8 mouse cellular contexts compared by ENCODE assay signal in genomic region chr9:114389905-114390748, GRCm38 (mm10). TPM values are rescaled to one million over a fixed set of nuclear protein-coding genes. Genes with fewer than 3 reads are reported as not detected.
DNase-seq lines count a peak whose midpoint lies in the region; ATAC-seq and TF ChIP-seq lines count a peak whose summit lies in the region.

TSS of gene Crtap (minus strand) at chr9:114390675.

- peak; percentile 72 for ATAC-seq in G1E (ENCODE audit: extremely low read depth, insufficient number of reproducible peaks, low FRiP score, poor library complexity, severe bottlenecking)
- ATAC-seq in heart, embryonic 15.5 days (replicated peaks; ENCODE audit: insufficient number of reproducible peaks, insufficient read depth, low FRiP score, low read depth): peak; percentile 79
- ATAC-seq in lung, embryonic 16.5 days (ENCODE audit: low read depth): peak; percentile 88

- TF ChIP-seq CTCF in G1E (IDR thresholded peaks at IDR 0.05; ENCODE audit: low read depth, low read length): no peak

- peak; percentile 76 for DNase-seq in G1E (ENCODE audit: low spot score)
- DNase-seq in brain, adult 2 months (ENCODE audit: low read depth, low spot score): peak; percentile 71
- DNase-seq in forebrain, embryonic 10.5 days (ENCODE audit: extremely low spot score, low spot score): peak; percentile 80
- DNase-seq in kidney, postnatal 10 days: peak; percentile 80
- DNase-seq in ovary, adult 18-20 months (ENCODE audit: low spot score): peak; percentile 67
- DNase-seq in thymus, postnatal 4 days: peak; percentile 87

- H3K36me3 ChIP-seq in G1E (replicated peaks): peaks cover 34% of the 10 kb centered on the region
- H3K36me3 ChIP-seq in forebrain, embryonic 10.5 days (replicated peaks): no peaks in the 10 kb centered on the region; the same call in 1 of the 2 replicates
- H3K36me3 ChIP-seq in heart, embryonic 15.5 days: peaks cover 4% of the 10 kb centered on the region; the same call in 1 of the 2 replicates
- H3K36me3 ChIP-seq in lung, embryonic 16.5 days (ENCODE audit: control insufficient read depth, insufficient read depth, low read length): no peaks in the 10 kb centered on the region; the same call in 1 of the 2 replicates

- H3K4me1 ChIP-seq in G1E (ENCODE audit: insufficient read depth, low read depth, low read length): peaks cover 36% of the 10 kb centered on the region
- H3K4me1 ChIP-seq in forebrain, embryonic 10.5 days: peaks cover 14% of the 10 kb centered on the region
- H3K4me1 ChIP-seq in heart, embryonic 15.5 days (replicated peaks): peaks cover 36% of the 10 kb centered on the region
- peaks cover 24% of the 10 kb centered on the region for H3K4me1 ChIP-seq in lung, embryonic 16.5 days (replicated peaks; ENCODE audit: control insufficient read depth, insufficient read depth, low read length)

- WGBS in forebrain, embryonic 10.5 days: under 1% methylated on average over 96 of the region's 96 CpGs
- under 1% methylated on average over 89 of the region's 96 CpGs for WGBS in heart, embryonic 15.5 days
- WGBS in lung, embryonic 16.5 days: 2% methylated on average over 66 of the region's 96 CpGs

- H3K27me3 ChIP-seq in G1E (ENCODE audit: insufficient read depth, low read length): no peaks in the 10 kb centered on the region
- H3K27me3 ChIP-seq in forebrain, embryonic 10.5 days (ENCODE audit: poor library complexity, severe bottlenecking): 0 out of 2 replicates have a peak, but pooled peaks cover 8% of the 10 kb centered on the region
- no peaks in the 10 kb centered on the region for H3K27me3 ChIP-seq in heart, embryonic 15.5 days
- no peaks in the 10 kb centered on the region for H3K27me3 ChIP-seq in lung, embryonic 16.5 days (ENCODE audit: control insufficient read depth, insufficient read depth, low read depth, low read length)

- H3K4me2 ChIP-seq in heart, embryonic 15.5 days: peak within 1 kb of the TSS; percentile 92
- peak within 1 kb of the TSS; percentile 59 for H3K4me2 ChIP-seq in lung, embryonic 16.5 days (ENCODE audit: low read depth, low read length)

- H3K4me3 ChIP-seq in G1E (ENCODE audit: low read depth, low read length): peak within 1 kb of the TSS; percentile 94
- H3K4me3 ChIP-seq in forebrain, embryonic 10.5 days: peak within 1 kb of the TSS; percentile 65
- H3K4me3 ChIP-seq in heart, embryonic 15.5 days: peak within 1 kb of the TSS; percentile 64
- H3K4me3 ChIP-seq in lung, embryonic 16.5 days (ENCODE audit: low read length): peak within 1 kb of the TSS; percentile 72

- H3K9me3 ChIP-seq in G1E (replicated peaks): peaks cover 3% of the 10 kb centered on the region; the same call in 1 of the 2 replicates
- H3K9me3 ChIP-seq in forebrain, embryonic 10.5 days: no peaks in the 10 kb centered on the region
- no peaks in the 10 kb centered on the region for H3K9me3 ChIP-seq in heart, embryonic 15.5 days (replicated peaks)
- no peaks in the 10 kb centered on the region for H3K9me3 ChIP-seq in lung, embryonic 16.5 days (ENCODE audit: control insufficient read depth, low read length)

- peak within 1 kb of the TSS; percentile 89 for H3K27ac ChIP-seq in forebrain, embryonic 10.5 days
- peak within 1 kb of the TSS; percentile 95 for H3K27ac ChIP-seq in heart, embryonic 15.5 days
- H3K27ac ChIP-seq in lung, embryonic 16.5 days (ENCODE audit: low read length): peak within 1 kb of the TSS; percentile 77

- H3K9ac ChIP-seq in heart, embryonic 15.5 days: peak within 1 kb of the TSS; percentile 78
- peak within 1 kb of the TSS; percentile 86 for H3K9ac ChIP-seq in lung, embryonic 16.5 days (ENCODE audit: low read length)

RNA-seq across cellular contexts. Expression of gene Crtap, which starts in this region (rescaled TPM):
- total RNA-seq in G1E (2014; fragmentation: Nextera tagmentation): 14.9 and 17.9 TPM in 2 replicates
- total RNA-seq in G1E (2017): 11.0 and 12.6 TPM in 2 replicates
- polyA plus RNA-seq in G1E (2012): 5.5 and 7.6 TPM in 2 replicates
- 30.7 and 31.6 TPM in 2 replicates for polyA plus RNA-seq in forebrain, embryonic 10.5 days (2016; fragmentation: Nextera tagmentation; extraction: Ambion mirVana)
- polyA plus RNA-seq in heart, embryonic 15.5 days (2015; fragmentation: Nextera tagmentation; extraction: Ambion mirVana): 126 and 148 TPM in 2 replicates
- 132 and 147 TPM in 2 replicates for polyA plus RNA-seq in lung, embryonic 16.5 days (2015; fragmentation: Nextera tagmentation; extraction: Ambion mirVana)

Comparison
In these comparisons a context has a peak if more than half of its experiments do, and no peak if none do; other contexts are left out.
1. Peak in every context shown above with its lines: DNase-seq, ATAC-seq, H3K4me3 ChIP-seq and H3K27ac ChIP-seq.